Mouse (Mus musculus) heart, adult 2 months (tissue): ENCODE data around the gene Gm19426. TPM values are rescaled to one million over a fixed set of nuclear protein-coding genes. Genes with fewer than 3 reads are reported as not detected.

ENCODE experiments used
- DNase-seq, 2 experiments: peaks; one replicate each; pipeline ENCODE4 v3.0.0; 2021
- H3K27ac ChIP-seq: fragments of 200-600 bp; 2 replicates; pipeline ENCODE4 v1.8.1; 2022
- H3K27me3 ChIP-seq: fragments of 200-500 bp; 2 replicates; pipeline ENCODE4 v1.6.1; 2012; ENCODE audit warnings: mild to moderate bottlenecking, low read length, inconsistent platforms, mixed read lengths; ENCODE audit not compliant: control insufficient read depth, insufficient read depth
- H3K36me3 ChIP-seq: fragments of 200-500 bp; 2 replicates; pipeline ENCODE4 v1.6.1; 2012; ENCODE audit warnings: low read length, inconsistent platforms; ENCODE audit not compliant: control insufficient read depth, insufficient read depth
- H3K4me1 ChIP-seq: fragments of 200-500 bp; 2 replicates; pipeline ENCODE4 v1.6.1; 2011; ENCODE audit warnings: low read length; ENCODE audit not compliant: control insufficient read depth, insufficient read depth
- H3K4me3 ChIP-seq: fragments of 200-600 bp; 2 replicates; pipeline ENCODE4 v1.8.1; 2022
- H3K79me2 ChIP-seq: fragments of 200-500 bp; replicated peaks from 2 replicates; pipeline ENCODE4 v1.6.1; 2012; ENCODE audit warnings: mild to moderate bottlenecking, inconsistent platforms, low read length, moderate library complexity, mixed read lengths; ENCODE audit not compliant: control insufficient read depth, insufficient read depth
- H3K9ac ChIP-seq: fragments of 200-500 bp; 2 replicates; pipeline ENCODE4 v1.6.1; 2012; ENCODE audit warnings: low read depth, mild to moderate bottlenecking, control low read depth, inconsistent platforms, low read length, mixed read lengths
- CTCF ChIP-seq: fragments of 200-600 bp; IDR thresholded peaks from 2 replicates; pipeline ENCODE4 v1.8.1; 2022; ENCODE audit warnings: antibody characterized with exemption, mild to moderate bottlenecking, moderate library complexity
- EP300 ChIP-seq: fragments of 200-500 bp; IDR thresholded peaks from 2 replicates; pipeline ENCODE4 v1.6.1; 2011; ENCODE audit warnings: low read depth, low read length, control low read depth; ENCODE audit not compliant: insufficient read depth
- POLR2A ChIP-seq: fragments of 200-500 bp; IDR thresholded peaks from 2 replicates; pipeline ENCODE4 v1.6.1; 2011; ENCODE audit warnings: mild to moderate bottlenecking, low read depth, low read length, control low read depth; ENCODE audit not compliant: insufficient read depth
- WGBS: fragments of 180-500 bp; shearing (Covaris S2); methylation state at CpG from one replicate; pipeline ENCODE4 v1.1.7; 2018; 5-methylcytosine and 5-hydroxymethylcytosine counted together
- intact Hi-C: fragments of 180-260 bp; cut with DNase I; formaldehyde crosslinking; loops from one replicate; pipeline ENCODE4 v1.15.1; 2025
- polyA plus RNA-seq: library from polyadenylated mRNA; depleted of rRNA; stranded (reverse); fragments of >200 nt; gene quantifications from 2 replicates; pipeline ENCODE4 v1.2.3, GENCODE M21; 2012
- total RNA-seq, 2 experiments: library from RNA; stranded (reverse); gene quantifications; 2 replicates each; pipeline ENCODE4 v1.2.3; 2021

The Gm19426 gene
- total and polyA plus RNA-seq, 3 experiments, result 1.5 to 2.0 (median 1.8) TPM

- Histone ChIP-seq H3K4me1 (peaks cover 2% of the 10 kb centered on the region), H3K36me3 (peaks cover 2% of the 10 kb centered on the region), H3K4me3 (peak overlapping the region; percentile 97), H3K79me2 (no peaks in the 10 kb centered on the region), H3K27me3 (no peaks in the 10 kb centered on the region), H3K27ac (peak overlapping the region; percentile 99), H3K9ac (peak overlapping the region; percentile 82)
- intact Hi-C loops, result loop anchor here (1.0 kb wide), 1 partner anchor 11 kb away; the partner anchor contains the start of gene Clp1
- 14% methylated on average over 9 of the region's 9 CpGs for WGBS
- DNase-seq, result no peak
- TF ChIP-seq POLR2A (no peak), CTCF (no peak)
Observed at GRCm38 (mm10) chr2:84716423-84717355, 26.8 kb downstream of the Gm19426 start.

- Histone ChIP-seq H3K4me1 (peaks cover 2% of the 10 kb centered on the region), H3K27ac (peak overlapping the region; percentile 99), H3K4me3 (peak overlapping the region; percentile 97), H3K9ac (peak overlapping the region; percentile 82), H3K27me3 (no peaks in the 10 kb centered on the region), H3K36me3 (peaks cover 5% of the 10 kb centered on the region), H3K79me2 (no peaks in the 10 kb centered on the region)
- under 1% methylated on average over 33 of the region's 33 CpGs for WGBS
- DNase-seq, result peak in 1 of 2 experiments; percentile 81
- intact Hi-C loops, result loop anchor here (1.0 to 2.0 kb wide), 2 partner anchors 12 to 37 kb away; partner anchors contain the start of genes Clp1, Gm28635, Med19 and Tmx2
- TF ChIP-seq POLR2A (no peak; the same call in none of the 2 replicates), EP300 (no peak), CTCF (no peak)
Observed at GRCm38 (mm10) chr2:84715562-84716361, 27.7 kb downstream of the Gm19426 start.

GRCm38 (mm10) chr2:84714811-84715561, 28.5 kb downstream of the Gm19426 start, which contains the start of gene Zdhhc5:
Zdhhc5 (minus strand) TSS chr2:84715180.
- H3K79me2 ChIP-seq, result peaks cover 1% of the 10 kb centered on the region; the same call in 1 of the 2 replicates
- H3K4me3 ChIP-seq, result peak within 1 kb of the TSS; percentile 97
- intact Hi-C loops, result loop anchor here (2.0 kb wide), 1 partner anchor 36 kb away; the partner anchor contains the start of genes Gm28635, Med19 and Tmx2
- under 1% methylated on average over 103 of the region's 107 CpGs for WGBS
- peaks cover 8% of the 10 kb centered on the region for H3K36me3 ChIP-seq
- H3K27ac ChIP-seq, result peak within 1 kb of the TSS; percentile 99
- peaks cover 2% of the 10 kb centered on the region for H3K4me1 ChIP-seq
- DNase-seq, result peak; percentile 98 to 99
- H3K27me3 ChIP-seq, result no peaks in the 10 kb centered on the region
- peak within 1 kb of the TSS; percentile 95 for H3K9ac ChIP-seq
- TF ChIP-seq CTCF, result no peak
- TF ChIP-seq EP300, result 0 out of 2 replicates have a peak, but pooled peaks have one; percentile 9
- peak; percentile 95 for TF ChIP-seq POLR2A

- H3K4me1 ChIP-seq, result peaks cover 2% of the 10 kb centered on the region
- peak overlapping the region; percentile 97 for H3K4me3 ChIP-seq
- peaks cover 12% of the 10 kb centered on the region for H3K36me3 ChIP-seq
- H3K79me2 ChIP-seq, result peaks cover 1% of the 10 kb centered on the region; the same call in 1 of the 2 replicates
- peak overlapping the region; percentile 95 for H3K9ac ChIP-seq
- intact Hi-C loops, result loop anchor here (2.0 kb wide), 1 partner anchor 36 kb away; the partner anchor contains the start of genes Gm28635, Med19 and Tmx2
- H3K27me3 ChIP-seq, result no peaks in the 10 kb centered on the region
- WGBS, result under 1% methylated on average over 26 of the region's 26 CpGs
- DNase-seq, result no peak
- TF ChIP-seq EP300 (no peak), POLR2A (no peak), CTCF (no peak)
- H3K27ac ChIP-seq, result peak overlapping the region; percentile 99
Observed at GRCm38 (mm10) chr2:84714422-84714810, 29.0 kb downstream of the Gm19426 start.

GRCm38 (mm10) chr2:84711898-84712297, 31.6 kb downstream of the Gm19426 start:
- TF ChIP-seq POLR2A (no peak), EP300 (no peak), CTCF (no peak)
- WGBS, result 83% methylated on average over 2 of the region's 2 CpGs
- intact Hi-C loops, result no loop called here
- H3K9ac ChIP-seq, result no peak overlapping the region
- DNase-seq, result no peak
- no peak overlapping the region for H3K4me3 ChIP-seq
- H3K27me3 ChIP-seq, result no peaks in the 10 kb centered on the region
- peaks cover 2% of the 10 kb centered on the region for H3K4me1 ChIP-seq
- H3K36me3 ChIP-seq, result peaks cover 29% of the 10 kb centered on the region
- H3K79me2 ChIP-seq, result peaks cover 3% of the 10 kb centered on the region
- H3K27ac ChIP-seq, result no peak overlapping the region
